Mouse (Mus musculus): ENCODE measurements around the gene Tiam1.

Tiam1 gene

DNA sequence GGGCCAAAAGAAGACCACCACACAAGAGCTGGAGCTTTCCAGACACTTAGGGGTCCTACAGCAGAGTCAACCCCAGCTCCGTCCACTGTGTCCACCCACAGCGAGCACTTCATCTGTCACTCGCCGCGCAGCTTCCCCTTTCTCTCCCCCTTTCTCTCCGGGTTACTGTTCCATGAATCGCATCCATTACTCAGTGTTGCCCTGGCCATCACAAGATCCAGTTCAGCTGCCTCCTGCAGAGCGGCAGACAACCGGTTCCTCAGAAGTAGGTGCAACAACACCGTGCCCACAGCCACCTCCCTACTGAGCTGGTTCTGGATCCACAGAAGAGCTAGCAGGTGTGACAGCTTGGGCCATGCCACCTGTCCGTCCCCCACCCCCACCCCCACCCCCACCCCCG is 184.6 kb downstream of the Tiam1 start:
- DNase-seq (ENCODE audit: low spot score in 2 of 2), result no peak

- no peak for DNase-seq (ENCODE audit: low spot score in 2 of 2)
These were observed 185.5 kb downstream of the Tiam1 start for GRCm38 (mm10) chr16:89958030-89958429.

DNA sequence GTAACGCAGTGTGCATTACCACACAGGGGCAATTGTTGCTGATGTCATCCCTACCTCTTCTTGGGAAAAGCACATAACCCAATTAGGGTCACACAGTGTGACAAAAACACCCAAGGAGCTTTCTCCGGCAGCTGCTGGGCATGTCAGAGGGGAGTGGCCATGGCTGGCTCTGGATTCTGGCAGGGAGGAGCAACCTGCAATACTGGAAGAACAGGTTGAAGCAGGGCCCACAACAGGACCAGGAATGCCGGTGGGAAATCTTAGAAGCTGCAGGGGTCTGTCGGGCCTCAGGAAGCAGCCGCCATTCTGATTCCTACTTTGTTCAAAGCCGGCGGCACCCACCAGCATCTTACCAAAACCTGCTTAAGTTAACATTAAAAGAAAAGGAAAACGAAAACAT is 189.0 kb downstream of the Tiam1 start:
- no peak for DNase-seq (ENCODE audit: low spot score in 2 of 2)

DNA sequence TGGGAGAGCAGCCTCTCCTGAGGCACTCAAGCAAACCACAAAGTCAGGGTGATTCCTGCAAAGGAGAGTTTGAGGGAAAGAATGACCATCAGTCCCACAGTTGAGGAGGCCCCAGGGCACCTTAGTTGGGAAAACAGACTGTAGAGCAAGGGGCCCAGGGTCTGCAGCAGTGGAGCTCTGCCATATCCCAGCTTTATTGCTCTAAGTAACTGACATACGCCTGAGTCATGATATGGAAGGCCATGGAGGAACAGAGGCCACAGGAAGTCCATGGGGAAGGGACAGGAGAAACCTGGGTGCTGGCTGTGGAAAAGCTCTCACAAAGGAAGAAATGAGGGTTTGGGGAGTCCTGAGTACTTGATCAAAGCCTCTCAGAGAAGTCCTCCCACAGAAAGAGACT is 189.5 kb downstream of the Tiam1 start:
- DNase-seq (ENCODE audit: low spot score in 2 of 2), result no peak

DNA sequence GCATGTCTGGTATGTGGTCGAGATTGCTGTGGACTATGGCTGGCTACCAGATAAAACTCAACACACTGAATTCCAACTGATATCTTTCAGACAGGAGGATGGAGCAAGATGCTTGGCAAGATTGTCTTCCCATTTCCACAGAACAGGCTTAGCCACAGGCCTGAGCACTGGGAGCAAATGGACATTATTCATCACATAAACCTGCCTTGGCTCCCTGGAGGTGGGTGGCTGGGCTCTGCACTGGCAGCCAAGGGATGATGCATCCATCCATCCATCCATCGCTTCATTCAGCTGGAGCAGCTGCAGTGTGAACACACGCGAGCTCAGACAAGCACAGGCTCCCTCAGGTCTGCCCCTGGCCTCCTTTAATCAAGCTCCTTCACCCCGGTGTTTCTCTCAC is 190.7 kb downstream of the Tiam1 start:
- no peak for DNase-seq (ENCODE audit: low spot score in 2 of 2)

- DNase-seq (ENCODE audit: low spot score in 2 of 2), result no peak
These were observed 192.8 kb downstream of the Tiam1 start for GRCm38 (mm10) chr16:89950754-89951153.

GRCm38 (mm10) chr16:89950251-89950650 is 193.3 kb downstream of the Tiam1 start:
- DNase-seq (ENCODE audit: low spot score in 2 of 2), result no peak

GRCm38 (mm10) chr16:89948040-89948439 is 195.5 kb downstream of the Tiam1 start:
- no peak for DNase-seq (ENCODE audit: low spot score in 2 of 2)

DNA sequence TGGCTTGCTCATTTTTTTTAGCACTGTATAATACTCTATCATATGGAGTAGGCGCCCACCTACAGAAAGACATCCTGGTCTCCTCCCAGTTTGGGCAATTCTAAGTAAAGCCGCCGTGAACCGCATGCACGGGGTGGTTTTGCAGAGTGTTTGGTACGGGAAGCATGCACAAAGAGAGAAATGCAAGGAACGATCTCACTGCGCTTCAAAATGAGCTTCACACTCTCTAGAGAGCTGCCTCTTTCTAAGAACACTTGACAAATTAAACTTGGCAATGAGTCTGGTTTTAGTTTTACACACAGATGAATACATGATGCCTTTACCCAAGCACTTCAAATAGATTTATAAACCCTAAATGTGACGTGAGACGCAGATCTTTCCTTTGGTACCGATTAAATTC is 196.8 kb downstream of the Tiam1 start:
- DNase-seq (ENCODE audit: low spot score in 2 of 2), result no peak

DNA sequence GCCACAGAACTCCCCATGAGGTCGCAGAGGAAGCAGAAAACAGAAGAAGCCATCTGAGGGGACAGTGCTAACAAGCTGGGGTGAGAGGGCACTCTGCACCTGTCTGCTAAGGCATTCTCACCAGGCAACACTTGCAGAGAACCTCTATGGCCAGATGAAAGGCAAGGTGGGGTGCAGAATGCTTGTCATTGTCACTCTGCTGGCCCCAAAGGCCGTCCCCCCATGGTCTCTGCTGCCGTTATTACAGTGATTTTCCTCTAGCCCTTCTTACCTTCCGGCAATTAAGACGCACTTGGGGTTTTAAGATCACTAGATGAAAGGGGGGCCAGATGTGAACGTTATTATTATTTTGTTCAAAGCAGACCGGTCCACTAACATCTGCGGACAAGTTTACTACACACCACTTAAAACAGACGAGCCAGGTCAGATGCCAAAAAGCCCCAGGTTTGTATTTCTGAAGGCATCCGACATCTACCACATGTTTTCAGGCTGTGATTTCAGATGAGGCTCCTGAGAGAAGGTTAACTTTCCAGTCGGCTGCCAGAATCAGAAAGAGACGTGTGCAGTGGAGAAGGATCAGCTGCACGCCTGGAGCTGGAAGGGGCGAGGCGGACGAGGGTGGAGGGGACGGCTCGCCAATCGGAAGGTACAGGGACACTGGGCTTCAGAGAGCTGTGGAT is 198.8 kb downstream of the Tiam1 start:
- DNase-seq (ENCODE audit: low spot score in 2 of 2), result no peak

DNA sequence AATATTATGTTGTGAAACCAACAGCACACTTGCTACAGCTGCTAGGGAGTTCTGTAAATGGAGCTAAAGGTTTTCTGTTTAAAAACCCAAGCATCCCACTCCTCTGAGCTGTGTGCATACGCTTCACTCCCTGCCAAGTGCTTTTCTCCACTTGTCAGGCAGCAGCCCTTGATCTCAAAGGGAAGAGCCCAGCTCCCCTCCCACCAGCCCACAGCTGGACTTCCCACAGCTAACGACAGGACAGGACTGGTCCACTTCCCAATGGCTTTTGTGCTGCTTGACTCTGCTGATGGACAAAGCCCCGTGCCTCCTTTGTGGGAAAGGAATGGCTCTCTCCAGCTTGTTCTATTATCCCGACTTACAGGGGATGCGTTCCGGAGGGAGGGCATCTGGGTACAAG is 199.5 kb downstream of the Tiam1 start:
- no peak for DNase-seq (ENCODE audit: low spot score in 2 of 2)

GRCm38 (mm10) chr16:89943267-89943971 is 200.2 kb downstream of the Tiam1 start:
- peak in 1 of 2 experiments; percentile 14 for DNase-seq (ENCODE audit: low spot score in 2 of 2)

DNA sequence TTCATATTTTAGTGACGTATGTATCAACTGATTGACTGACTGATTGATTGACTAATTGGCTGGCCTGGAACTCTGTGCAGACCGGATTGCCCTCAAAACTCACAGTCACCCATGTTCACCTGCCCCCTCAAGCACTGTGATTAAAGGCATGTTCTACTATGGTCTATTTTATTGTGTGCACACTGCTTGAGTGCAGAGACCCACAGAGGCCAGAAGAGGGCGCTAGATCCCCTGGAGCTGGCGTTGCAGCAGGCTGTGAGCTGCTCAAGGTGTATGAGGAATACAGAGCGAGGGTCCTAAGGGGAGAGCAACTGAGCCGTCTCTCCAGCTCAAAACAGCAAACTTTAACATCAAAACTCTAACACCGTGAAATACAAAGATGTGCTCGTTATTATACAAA is 202.9 kb downstream of the Tiam1 start:
- DNase-seq (ENCODE audit: low spot score in 2 of 2), result no peak

GRCm38 (mm10) chr16:89938277-89938676 is 205.3 kb downstream of the Tiam1 start:
- DNase-seq (ENCODE audit: low spot score in 2 of 2), result no peak

GRCm38 (mm10) chr16:89936571-89936970 is 207.0 kb downstream of the Tiam1 start:
- DNase-seq (ENCODE audit: low spot score in 2 of 2), result no peak

DNA sequence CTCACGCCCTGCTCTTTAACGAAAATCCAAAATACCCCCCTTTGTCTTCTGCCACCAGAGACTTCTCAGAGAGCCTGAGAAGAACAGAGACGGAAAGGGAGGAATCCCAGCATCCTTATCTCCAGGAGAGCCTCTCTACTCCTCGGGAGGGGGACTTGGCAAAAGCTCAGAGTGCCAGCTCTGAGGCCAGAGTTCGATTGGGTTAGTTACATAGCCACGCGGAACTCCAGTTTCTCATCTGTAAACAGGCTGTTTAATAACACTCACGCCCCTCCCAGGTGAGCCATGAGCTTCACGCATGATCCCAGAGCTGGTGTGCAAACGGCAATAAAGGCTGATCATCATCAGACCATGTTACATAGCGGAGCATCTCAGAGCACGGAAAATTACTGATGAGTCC is 208.2 kb downstream of the Tiam1 start:
- no peak for DNase-seq (ENCODE audit: low spot score in 2 of 2)

DNA sequence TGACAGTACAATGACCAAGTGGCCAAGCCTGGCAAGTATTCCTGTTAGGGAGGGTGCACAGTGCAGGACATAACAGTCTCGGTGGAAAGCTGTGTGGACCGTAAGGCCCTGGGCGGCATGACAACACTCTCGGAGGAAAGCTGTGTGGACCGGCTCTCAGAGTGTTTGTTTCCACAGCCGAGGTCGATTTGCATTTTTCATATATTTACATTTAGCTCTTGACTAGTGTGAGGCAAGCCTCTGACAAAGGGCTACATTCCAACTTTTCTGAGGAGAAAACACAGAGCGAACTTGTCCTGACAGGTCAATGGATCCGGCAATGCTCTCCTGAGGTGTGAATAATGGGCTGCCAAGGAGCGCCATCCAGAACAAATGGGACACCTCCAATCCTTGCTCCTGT is 209.0 kb downstream of the Tiam1 start:
- no peak for DNase-seq (ENCODE audit: low spot score in 2 of 2)

DNA sequence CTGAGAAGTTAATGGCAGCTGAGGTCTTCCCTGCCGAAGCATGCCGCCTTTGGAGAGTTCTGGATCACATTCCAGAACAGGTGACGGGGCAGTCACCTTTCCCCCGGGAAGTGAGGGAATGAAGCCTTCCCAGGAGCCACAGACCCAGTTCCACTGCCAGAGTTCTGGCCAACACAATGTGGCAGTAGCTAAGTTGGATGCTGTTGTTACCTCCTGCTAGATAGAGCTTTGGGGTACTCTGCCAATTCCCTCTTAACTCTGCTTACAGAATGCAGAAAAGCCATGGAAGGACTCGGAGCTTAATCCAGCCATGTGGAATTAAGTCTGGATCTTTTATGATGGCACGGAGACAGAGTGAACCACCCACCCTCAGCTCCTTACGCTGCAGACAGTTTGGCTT is 209.6 kb downstream of the Tiam1 start:
- DNase-seq (ENCODE audit: low spot score in 2 of 2), result no peak

GRCm38 (mm10) chr16:89928611-89929010 is 215.0 kb downstream of the Tiam1 start:
- DNase-seq (ENCODE audit: low spot score in 2 of 2), result no peak

DNA sequence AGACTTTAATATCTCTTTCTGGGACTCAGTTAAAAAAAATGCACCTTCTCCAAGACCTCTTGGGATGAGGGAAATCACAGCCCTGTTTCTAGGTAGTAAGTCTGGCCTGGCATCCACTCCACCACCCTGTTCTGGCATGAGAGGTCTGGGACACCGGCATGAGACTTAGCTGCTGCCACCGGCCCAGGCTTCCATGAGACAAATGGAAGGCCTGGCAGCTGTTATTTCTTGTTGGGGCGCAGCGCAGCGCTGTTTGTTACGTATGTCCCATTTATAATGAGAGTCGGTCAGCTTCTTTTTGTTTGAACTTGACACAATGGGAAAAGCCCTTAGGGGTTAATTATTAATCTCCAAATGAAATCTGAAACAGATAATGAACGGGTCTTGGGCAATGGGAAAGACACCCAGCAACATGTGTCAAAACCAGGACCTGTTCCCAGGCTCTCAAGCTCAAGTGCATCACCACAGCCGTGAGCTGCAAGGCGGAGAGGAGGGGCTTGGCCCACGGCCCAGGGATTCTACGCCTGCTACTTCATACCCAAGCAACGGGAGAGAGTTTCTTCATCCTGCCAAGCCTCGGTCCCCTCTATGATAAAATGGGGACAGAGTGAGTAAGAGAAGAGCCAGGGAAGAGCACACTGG is 219.2 kb downstream of the Tiam1 start:
- peak in 1 of 2 experiments; percentile 29 for DNase-seq (ENCODE audit: low spot score in 2 of 2)

- DNase-seq (ENCODE audit: low spot score in 2 of 2), result no peak
These were observed 220.3 kb downstream of the Tiam1 start for GRCm38 (mm10) chr16:89923311-89923710.

DNA sequence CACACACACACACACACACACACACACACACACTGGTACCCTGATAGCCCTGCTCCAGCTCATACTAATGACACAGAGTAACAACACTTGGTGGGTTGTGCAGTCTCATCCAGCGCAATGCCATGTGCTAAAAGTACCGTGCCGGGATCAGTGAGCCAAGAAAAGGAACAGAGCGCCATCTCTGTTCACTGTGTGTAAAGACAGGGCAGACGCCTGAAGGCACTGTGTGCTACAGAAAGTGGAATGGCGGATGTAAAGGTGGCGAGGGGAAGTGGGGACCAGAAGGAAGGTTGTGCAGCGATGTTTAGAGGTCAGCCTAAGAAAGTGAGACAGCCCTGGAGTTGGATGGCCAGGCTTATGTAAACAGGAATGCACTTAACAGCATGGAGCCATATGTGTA is 221.1 kb downstream of the Tiam1 start:
- no peak for DNase-seq (ENCODE audit: low spot score in 2 of 2)

DNA sequence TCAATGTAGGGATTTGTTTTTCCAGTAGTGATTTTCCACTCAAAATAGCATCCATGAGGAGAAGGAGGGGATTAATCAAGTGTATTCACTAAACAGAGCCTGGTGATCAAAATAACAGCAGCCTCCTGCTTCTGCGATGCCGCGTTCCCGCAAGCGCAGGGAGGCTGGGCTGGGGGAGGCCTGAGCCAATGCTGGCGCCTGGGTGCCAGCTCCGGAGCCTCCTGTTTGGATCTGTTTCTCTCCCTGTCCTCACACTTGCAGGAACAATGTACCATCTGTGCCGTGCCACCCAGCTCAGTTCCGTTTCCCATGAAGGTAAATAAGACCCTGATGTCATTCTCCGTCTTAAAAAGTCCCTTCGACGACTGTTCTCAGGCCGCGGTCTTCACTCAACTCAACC is 222.2 kb downstream of the Tiam1 start:
- DNase-seq (ENCODE audit: low spot score in 2 of 2), result no peak

Data from heart, adult 9 months (tissue).